Mouse (Mus musculus) G1E (cell line): ENCODE measurements around the gene Nf2. TPM values are rescaled to one million over a fixed set of nuclear protein-coding genes. Genes with fewer than 3 reads are reported as not detected.
"Not testable (repeated sequence)": the region's sequence is repeated elsewhere in the genome, so short reads cannot be mapped to it uniquely, and the experiment has no call there.

ENCODE experiments used
- ATAC-seq: 2 replicates; pipeline ENCODE4 v1.8.0; 2016; ENCODE audit warnings: mild to moderate bottlenecking; ENCODE audit not compliant: insufficient number of reproducible peaks, poor library complexity, low FRiP score, severe bottlenecking; ENCODE audit errors: extremely low read depth
- DNase-seq: peaks from one replicate; pipeline ENCODE4 v3.0.0; 2012; ENCODE audit warnings: low spot score
- H3K27me3 ChIP-seq: 2 replicates; pipeline ENCODE4 v1.6.1; 2012; ENCODE audit warnings: mild to moderate bottlenecking, low read length, inconsistent platforms; ENCODE audit not compliant: insufficient read depth
- H3K36me3 ChIP-seq: replicated peaks from 2 replicates; pipeline ENCODE3; 2012; ENCODE audit warnings: mild to moderate bottlenecking, inconsistent platforms
- H3K4me1 ChIP-seq: 2 replicates; pipeline ENCODE4 v1.6.1; 2012; ENCODE audit warnings: low read depth, low read length, inconsistent platforms, mixed read lengths; ENCODE audit not compliant: insufficient read depth
- H3K4me3 ChIP-seq: 2 replicates; pipeline ENCODE4 v1.5.1; 2012; ENCODE audit warnings: low read depth, mild to moderate bottlenecking, inconsistent platforms, low read length, moderate library complexity, mixed read lengths
- H3K9me3 ChIP-seq: replicated peaks from 2 replicates; pipeline ENCODE4 v1.6.1; 2012; ENCODE audit warnings: inconsistent platforms
- CTCF ChIP-seq: IDR thresholded peaks from 2 replicates; pipeline ENCODE4 v1.5.1; 2012; ENCODE audit warnings: low read depth, low read length, inconsistent platforms, mixed read lengths
- GATA1 ChIP-seq: IDR thresholded peaks from 2 replicates; pipeline ENCODE4 v1.6.1; 2012; ENCODE audit warnings: borderline replicate concordance, low read length, inconsistent platforms, mixed read lengths
- GATA2 ChIP-seq: IDR thresholded peaks from 2 replicates; pipeline ENCODE4 v1.6.1; 2012; ENCODE audit warnings: low read depth, low read length, inconsistent platforms, borderline replicate concordance
- POLR2AphosphoS5 ChIP-seq: IDR thresholded peaks from 2 replicates; pipeline ENCODE4 v1.6.1; 2012; ENCODE audit warnings: low read depth, low read length, inconsistent platforms; ENCODE audit not compliant: insufficient replicate concordance
- TAL1 ChIP-seq: conservative IDR thresholded peaks from 2 replicates; pipeline ENCODE4 v1.6.1; 2012; ENCODE audit warnings: low read depth, low read length, inconsistent platforms, mixed read lengths
- polyA plus RNA-seq: library from polyadenylated mRNA; stranded (reverse); fragments of >175 nt; gene quantifications from 2 replicates; pipeline ENCODE4 v1.2.3, GENCODE M21; 2012
- total RNA-seq, 2 experiments: library from RNA; stranded (forward) in 1 of 2; stranded (reverse) in 1 of 2; fragments of 200-1000 nt in 1 of 2; fragments of >200 nt in 1 of 2; fragmentation: Nextera tagmentation in 1 of 2; gene quantifications; 2 replicates each; pipeline ENCODE4 v1.2.3; 2014 to 2017

Gene Nf2
- total and polyA plus RNA-seq, 3 experiments = 43.3 to 62.2 (median 49.7) TPM

DNA sequence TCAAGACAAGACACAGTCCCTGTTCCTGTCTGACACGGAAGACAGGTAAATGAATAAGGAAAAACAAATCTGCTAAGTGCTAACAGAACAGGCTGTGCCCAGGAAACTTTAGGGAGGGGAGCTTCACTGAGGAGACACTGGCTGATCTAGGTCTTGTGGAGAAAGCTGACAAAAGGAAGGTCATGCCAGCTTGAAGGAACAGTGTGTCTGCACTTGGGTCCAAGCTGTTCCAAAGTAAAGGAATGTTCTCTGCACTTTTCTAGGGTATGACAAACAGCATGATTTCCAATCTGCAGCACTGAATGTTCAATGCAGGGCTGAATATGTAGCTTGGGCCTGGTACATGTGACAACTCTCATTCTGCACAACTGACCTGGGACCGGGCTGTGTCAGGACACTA is 21.4 kb downstream of the Nf2 start:
- Histone ChIP-seq H3K4me3 (no peak overlapping the region), H3K36me3 (peaks cover 34% of the 10 kb centered on the region), H3K4me1 (peaks cover 56% of the 10 kb centered on the region), H3K27me3 (no peaks in the 10 kb centered on the region), H3K9me3 (no peaks in the 10 kb centered on the region)
- DNase-seq (no peak), ATAC-seq (no peak)
- no peak for TF ChIP-seq POLR2AphosphoS5
- TF ChIP-seq TAL1 = no peak
- no peak for TF ChIP-seq GATA2
- no peak for TF ChIP-seq CTCF
- TF ChIP-seq GATA1 = no peak

DNA sequence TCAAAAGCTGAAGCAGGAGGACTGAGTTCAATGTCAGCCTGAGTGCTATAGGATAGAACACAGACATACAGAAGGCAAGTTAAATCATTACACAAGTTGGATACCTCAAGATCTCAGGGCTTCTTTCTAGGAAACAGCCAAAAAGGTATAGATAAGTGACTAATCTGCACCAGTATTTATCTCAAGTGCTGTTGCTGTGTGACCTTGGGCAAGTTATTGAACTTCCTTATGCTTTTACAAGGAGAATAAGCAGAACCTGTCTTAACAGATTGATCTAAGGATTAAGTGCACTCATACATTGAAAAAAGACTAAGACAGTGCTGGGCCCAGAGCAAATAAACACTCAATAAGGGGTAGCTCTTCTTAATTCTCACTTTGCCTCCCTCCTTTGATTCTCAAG is 22.0 kb downstream of the Nf2 start:
- no peaks in the 10 kb centered on the region for H3K27me3 ChIP-seq
- no peak overlapping the region for H3K4me3 ChIP-seq
- peaks cover 39% of the 10 kb centered on the region for H3K36me3 ChIP-seq
- DNase-seq (no peak), ATAC-seq (no peak)
- TF ChIP-seq POLR2AphosphoS5 (no peak), CTCF (no peak), GATA2 (no peak), TAL1 (no peak), GATA1 (no peak)
- H3K4me1 ChIP-seq = peaks cover 52% of the 10 kb centered on the region
- H3K9me3 ChIP-seq = no peaks in the 10 kb centered on the region

- Histone ChIP-seq H3K4me3 (no peak overlapping the region), H3K27me3 (no peaks in the 10 kb centered on the region), H3K4me1 (peaks cover 48% of the 10 kb centered on the region), H3K9me3 (no peaks in the 10 kb centered on the region), H3K36me3 (peaks cover 43% of the 10 kb centered on the region)
- no peak for TF ChIP-seq GATA1
- TF ChIP-seq POLR2AphosphoS5 = no peak
- no peak for TF ChIP-seq GATA2
- TF ChIP-seq CTCF = no peak
- no peak for TF ChIP-seq TAL1
- no peak for ATAC-seq
- DNase-seq = no peak
Measured at GRCm38 (mm10) chr11:4826152-4826778, 23.1 kb downstream of the Nf2 start.

DNA sequence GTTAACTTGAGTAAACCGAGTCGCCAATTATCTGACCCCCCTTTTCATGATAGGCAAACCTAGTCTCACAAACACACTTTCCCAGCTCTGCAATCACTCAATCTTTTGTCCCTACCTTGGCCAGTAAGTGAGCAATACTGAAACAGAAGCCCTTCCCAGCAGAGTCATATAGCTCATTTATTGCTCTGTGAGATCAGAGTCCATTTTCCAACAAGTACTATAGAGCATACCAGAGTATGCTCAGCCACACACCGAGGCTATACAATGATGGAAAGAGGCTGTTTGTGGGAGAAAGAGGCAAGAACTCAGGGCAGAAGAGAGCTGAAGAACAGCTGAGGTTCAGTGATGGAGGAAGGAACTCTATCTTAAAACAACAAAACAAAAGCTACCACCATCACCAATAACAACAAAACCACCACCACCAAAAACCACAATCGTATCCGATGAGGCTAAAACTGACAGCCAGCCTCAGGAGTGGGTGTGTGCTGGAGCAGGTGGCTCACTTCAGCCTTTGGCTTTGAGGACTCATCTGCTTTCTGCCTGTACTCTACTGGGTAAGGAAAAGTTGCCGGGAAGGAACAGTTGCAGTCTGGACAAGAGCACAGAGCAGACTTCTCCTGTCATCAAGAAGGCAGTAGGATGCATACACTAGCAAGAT is 25.6 kb downstream of the Nf2 start:
- Histone ChIP-seq H3K4me1 (peaks cover 37% of the 10 kb centered on the region), H3K27me3 (no peaks in the 10 kb centered on the region), H3K4me3 (no peak overlapping the region), H3K9me3 (no peaks in the 10 kb centered on the region), H3K36me3 (peaks cover 46% of the 10 kb centered on the region)
- no peak for TF ChIP-seq TAL1
- no peak for TF ChIP-seq GATA1
- TF ChIP-seq POLR2AphosphoS5 = no peak
- no peak for TF ChIP-seq CTCF
- no peak for TF ChIP-seq GATA2
- no peak for DNase-seq
- ATAC-seq = no peak

- H3K27me3 ChIP-seq, ATAC-seq, H3K9me3 ChIP-seq, H3K4me3 ChIP-seq, DNase-seq: not testable (repeated sequence)
- Histone ChIP-seq H3K36me3 (peaks cover 52% of the 10 kb centered on the region), H3K4me1 (peaks cover 30% of the 10 kb centered on the region)
Measured at GRCm38 (mm10) chr11:4822446-4822842, 26.9 kb downstream of the Nf2 start.

- TF ChIP-seq TAL1 (no peak), CTCF (no peak), GATA2 (no peak), POLR2AphosphoS5 (no peak), GATA1 (no peak)
- Histone ChIP-seq H3K4me3 (no peak overlapping the region), H3K4me1 (peaks cover 24% of the 10 kb centered on the region), H3K27me3 (no peaks in the 10 kb centered on the region), H3K9me3 (no peaks in the 10 kb centered on the region), H3K36me3 (peaks cover 54% of the 10 kb centered on the region)
- DNase-seq = peak; percentile 34
- ATAC-seq = no peak
Measured at GRCm38 (mm10) chr11:4821492-4822445, 27.6 kb downstream of the Nf2 start.
